Mouse (Mus musculus): ENCODE data around the gene Rab8a.
A peak's percentile ranks its signal among the peaks of the same experiment; 100 is the strongest.

Gene Rab8a

GRCm38 (mm10) chr8:72146556-72146955 lies 14.4 kb upstream of the Rab8a start:
- DNase-seq, result no peak

GRCm38 (mm10) chr8:72147266-72147665 lies 13.7 kb upstream of the Rab8a start:
- no peak for DNase-seq

- no peak for DNase-seq
These were observed 11.9 kb upstream of the Rab8a start for GRCm38 (mm10) chr8:72149056-72149455.

- no peak for DNase-seq
These were observed 9.5 kb upstream of the Rab8a start for GRCm38 (mm10) chr8:72151418-72152078.

GRCm38 (mm10) chr8:72153382-72153781 lies 7.6 kb upstream of the Rab8a start:
- no peak for DNase-seq

- DNase-seq, result no peak
These were observed 2.9 kb upstream of the Rab8a start for GRCm38 (mm10) chr8:72158096-72158495.

- DNase-seq, result no peak
These were observed 2.3 kb upstream of the Rab8a start for GRCm38 (mm10) chr8:72158726-72159125.

GRCm38 (mm10) chr8:72160007-72160406 lies 993 bp upstream of the Rab8a start:
- DNase-seq, result no peak

GRCm38 (mm10) chr8:72162821-72163220 lies 1.8 kb downstream of the Rab8a start:
- DNase-seq, result no peak

- no peak for DNase-seq
These were observed 8.2 kb downstream of the Rab8a start for GRCm38 (mm10) chr8:72169098-72169668.

- DNase-seq, result peak; percentile 82
These were observed 8.8 kb downstream of the Rab8a start for GRCm38 (mm10) chr8:72169681-72170249.

GRCm38 (mm10) chr8:72177346-72177925 lies 16.4 kb downstream of the Rab8a start:
- DNase-seq, result peak; percentile 28

GRCm38 (mm10) chr8:72183554-72184202 lies 22.7 kb downstream of the Rab8a start:
- DNase-seq, result no peak

- no peak for DNase-seq
These were observed 26.9 kb downstream of the Rab8a start for GRCm38 (mm10) chr8:72187793-72188331.

- no peak for DNase-seq
These were observed 28.6 kb downstream of the Rab8a start, which contains the start of gene Hsh2d for GRCm38 (mm10) chr8:72189417-72190214. Gene Hsh2d (plus strand): TSS chr8:72189638.

GRCm38 (mm10) chr8:72190215-72190539 lies 29.2 kb downstream of the Rab8a start:
- no peak for DNase-seq

GRCm38 (mm10) chr8:72192065-72192464 lies 31.1 kb downstream of the Rab8a start:
- no peak for DNase-seq

GRCm38 (mm10) chr8:72197997-72198396 lies 37.0 kb downstream of the Rab8a start:
- no peak for DNase-seq

GRCm38 (mm10) chr8:72208582-72208981 lies 47.6 kb downstream of the Rab8a start:
- DNase-seq, result no peak

GRCm38 (mm10) chr8:72210222-72210621 lies 49.2 kb downstream of the Rab8a start:
- DNase-seq, result no peak

GRCm38 (mm10) chr8:72210710-72211109 lies 49.7 kb downstream of the Rab8a start:
- DNase-seq, result no peak

GRCm38 (mm10) chr8:72211846-72212245 lies 50.8 kb downstream of the Rab8a start:
- no peak for DNase-seq

- no peak for DNase-seq
These were observed 51.8 kb downstream of the Rab8a start, which contains the start of gene Cib3 for GRCm38 (mm10) chr8:72212751-72213150. Gene Cib3 (minus strand): TSS chr8:72212837.

All from kidney, adult 11 months (tissue).